Mouse (Mus musculus) midbrain, postnatal 0 days (tissue): ENCODE measurements around the gene Bach1. TPM values are rescaled to one million over a fixed set of nuclear protein-coding genes. Genes with fewer than 3 reads are reported as not detected.

ENCODE experiments used
- ATAC-seq: fragments of 200-750 bp; cut with Nextera tagmentation; 2 replicates; pipeline ENCODE4 v1.8.0; 2017; ENCODE audit warnings: moderate number of reproducible peaks, mild to moderate bottlenecking, moderate TSS enrichment, moderate library complexity; ENCODE audit not compliant: low FRiP score
- DNase-seq: peaks from one replicate; pipeline ENCODE4 v3.0.0-alpha.2; 2015; ENCODE audit warnings: low spot score
- H3K27ac ChIP-seq: fragments of 300-500 bp; sonication (generic); 2 replicates; pipeline ENCODE4 v1.5.1; 2014; ENCODE audit warnings: low read depth, mild to moderate bottlenecking, low read length, mixed read lengths
- H3K27me3 ChIP-seq: fragments of 300-500 bp; sonication (generic); 2 replicates; pipeline ENCODE4 v1.6.1; 2014; ENCODE audit warnings: low read length, control low read depth, mixed read lengths; ENCODE audit not compliant: insufficient read depth
- H3K36me3 ChIP-seq: fragments of 300-500 bp; sonication (generic); 2 replicates; pipeline ENCODE4 v1.6.1; 2014; ENCODE audit warnings: low read length, control low read depth, mixed read lengths; ENCODE audit not compliant: insufficient read depth
- H3K4me1 ChIP-seq: fragments of 300-500 bp; sonication (generic); 2 replicates; pipeline ENCODE4 v1.6.1; 2014; ENCODE audit warnings: mild to moderate bottlenecking, control low read depth, antibody characterized with exemption, low read length, mixed read lengths; ENCODE audit not compliant: insufficient read depth
- H3K4me2 ChIP-seq: fragments of 300-500 bp; sonication (generic); 2 replicates; pipeline ENCODE4 v1.6.1; 2014; ENCODE audit warnings: low read depth, mild to moderate bottlenecking, low read length, mixed read lengths; ENCODE audit not compliant: poor library complexity, severe bottlenecking
- H3K4me3 ChIP-seq: fragments of 300-500 bp; sonication (generic); 2 replicates; pipeline ENCODE4 v1.5.1; 2014; ENCODE audit warnings: low read depth, mild to moderate bottlenecking, low read length, moderate library complexity
- H3K9ac ChIP-seq: fragments of 300-500 bp; sonication (generic); replicated peaks from 2 replicates; pipeline ENCODE4 v1.6.1; 2014; ENCODE audit warnings: mild to moderate bottlenecking, low read length, moderate library complexity, mixed read lengths; ENCODE audit not compliant: poor library complexity, severe bottlenecking
- H3K9me3 ChIP-seq: fragments of 300-500 bp; sonication (generic); 2 replicates; pipeline ENCODE4 v1.6.1; 2016; ENCODE audit warnings: low read length, control low read depth
- CTCF ChIP-seq: IDR thresholded peaks from 2 replicates; pipeline ENCODE4 v1.5.1; 2016; ENCODE audit warnings: antibody characterized with exemption, mild to moderate bottlenecking
- WGBS: fragments of 180-500 bp; shearing (Covaris S2); extraction: QIAGEN DNeasy Blood & Tissue Kit; methylation state at CpG from one replicate; pipeline ENCODE4 v1.1.7; 2014; 5-methylcytosine and 5-hydroxymethylcytosine counted together
- polyA plus RNA-seq: library from polyadenylated mRNA; unstranded; fragments of >200 nt; fragmentation: Nextera tagmentation; extraction: Ambion mirVana; gene quantifications from 2 replicates; pipeline ENCODE4 v1.2.1, GENCODE M21; 2015
- total RNA-seq: library from RNA; depleted of rRNA; stranded (reverse); fragments of >200 nt; gene quantifications from 2 replicates; pipeline ENCODE4 v1.2.3, GENCODE M21; 2014

Bach1 gene
- total and polyA plus RNA-seq, 2 experiments from 2014 or later = 10.3 to 32.9 TPM

- H3K36me3 ChIP-seq = peaks cover 37% of the 10 kb centered on the region
- H3K9me3 ChIP-seq = no peaks in the 10 kb centered on the region
- H3K4me1 ChIP-seq = no peaks in the 10 kb centered on the region
- H3K27me3 ChIP-seq = no peaks in the 10 kb centered on the region
- H3K27ac ChIP-seq = no peak overlapping the region
- 93% methylated on average over 4 of the region's 4 CpGs for WGBS
- no peak overlapping the region for H3K9ac ChIP-seq
- no peak for DNase-seq
- no peak for ATAC-seq
- H3K4me2 ChIP-seq = no peak overlapping the region
- no peak for TF ChIP-seq CTCF
- no peak overlapping the region for H3K4me3 ChIP-seq
Measured at GRCm38 (mm10) chr16:87724826-87725225, 26.1 kb downstream of the Bach1 start.

DNA sequence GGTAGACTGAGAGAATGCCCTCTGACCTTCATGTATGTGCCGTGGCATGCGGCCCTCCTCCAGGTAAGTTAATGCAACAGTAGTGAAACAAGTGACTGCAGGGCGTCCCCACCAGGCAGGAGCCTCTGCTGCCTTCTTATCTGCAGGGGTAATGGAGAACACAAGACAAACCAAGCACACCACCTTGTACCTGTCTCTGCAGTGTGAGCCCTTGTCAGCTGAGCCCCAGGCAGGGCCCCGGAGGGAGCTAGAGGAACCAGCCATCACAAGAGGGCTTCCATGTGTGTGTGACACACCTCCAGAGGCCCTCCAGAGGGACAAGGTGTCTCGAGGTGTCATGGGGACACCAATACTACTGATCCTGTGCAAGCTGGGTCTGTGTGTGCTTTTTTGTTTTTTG lies 26.5 kb downstream of the Bach1 start:
- no peak for TF ChIP-seq CTCF
- peaks cover 40% of the 10 kb centered on the region for H3K36me3 ChIP-seq
- ATAC-seq (no peak), DNase-seq (no peak)
- no peak overlapping the region for H3K27ac ChIP-seq
- no peak overlapping the region for H3K4me2 ChIP-seq
- 93% methylated on average over 5 of the region's 5 CpGs for WGBS
- no peak overlapping the region for H3K9ac ChIP-seq
- no peaks in the 10 kb centered on the region for H3K27me3 ChIP-seq
- no peaks in the 10 kb centered on the region for H3K4me1 ChIP-seq
- H3K9me3 ChIP-seq = no peaks in the 10 kb centered on the region
- no peak overlapping the region for H3K4me3 ChIP-seq

DNA sequence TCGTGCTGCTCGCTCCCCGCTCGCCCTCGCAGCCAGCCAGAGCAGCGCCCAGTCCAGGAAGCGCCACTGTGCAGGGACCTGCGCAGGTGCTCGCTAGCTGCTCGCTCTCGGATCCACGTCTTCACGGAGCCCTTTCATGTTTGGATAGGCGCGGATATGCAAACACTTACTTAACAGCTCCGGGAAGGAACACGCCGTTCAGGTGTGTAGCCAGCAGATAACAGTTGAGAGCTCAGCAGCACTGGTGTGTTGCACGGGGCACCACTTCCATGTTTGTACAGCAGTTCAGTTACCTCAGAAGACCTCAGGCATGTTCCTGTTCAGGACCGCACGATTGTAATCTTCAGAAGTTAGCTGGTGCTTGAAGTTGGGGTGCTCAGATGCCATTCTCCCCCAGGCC lies 27.2 kb downstream of the Bach1 start:
- WGBS = 93% methylated on average over 21 of the region's 21 CpGs
- H3K27ac ChIP-seq = no peak overlapping the region
- H3K4me1 ChIP-seq = no peaks in the 10 kb centered on the region
- no peak overlapping the region for H3K9ac ChIP-seq
- ATAC-seq (no peak), DNase-seq (no peak)
- H3K27me3 ChIP-seq = no peaks in the 10 kb centered on the region
- no peak for TF ChIP-seq CTCF
- no peaks in the 10 kb centered on the region for H3K9me3 ChIP-seq
- H3K4me2 ChIP-seq = no peak overlapping the region
- H3K4me3 ChIP-seq = no peak overlapping the region
- peaks cover 45% of the 10 kb centered on the region for H3K36me3 ChIP-seq

DNA sequence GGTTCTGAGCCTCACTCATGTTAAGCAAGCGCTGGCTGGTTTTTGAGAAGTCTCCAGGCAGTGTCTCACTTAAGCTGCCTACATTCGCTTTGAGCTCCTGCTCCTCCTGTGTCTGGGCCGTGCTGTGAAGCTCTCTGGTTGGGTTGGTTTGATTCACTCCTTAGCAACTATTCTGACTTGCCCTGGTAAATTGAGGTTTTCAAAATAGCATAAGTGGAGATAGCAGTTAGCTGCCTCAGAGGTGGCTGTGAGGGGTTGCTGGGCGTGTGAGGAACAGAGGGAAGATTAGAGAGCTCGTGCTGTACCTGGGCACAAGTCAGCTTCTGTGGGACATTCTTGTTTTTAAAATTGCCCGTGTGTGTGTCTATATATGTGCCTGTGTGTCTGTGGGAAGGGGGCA lies 27.6 kb downstream of the Bach1 start:
- Histone ChIP-seq H3K36me3 (peaks cover 45% of the 10 kb centered on the region), H3K4me2 (no peak overlapping the region)
- 94% methylated on average over 6 of the region's 6 CpGs for WGBS

DNA sequence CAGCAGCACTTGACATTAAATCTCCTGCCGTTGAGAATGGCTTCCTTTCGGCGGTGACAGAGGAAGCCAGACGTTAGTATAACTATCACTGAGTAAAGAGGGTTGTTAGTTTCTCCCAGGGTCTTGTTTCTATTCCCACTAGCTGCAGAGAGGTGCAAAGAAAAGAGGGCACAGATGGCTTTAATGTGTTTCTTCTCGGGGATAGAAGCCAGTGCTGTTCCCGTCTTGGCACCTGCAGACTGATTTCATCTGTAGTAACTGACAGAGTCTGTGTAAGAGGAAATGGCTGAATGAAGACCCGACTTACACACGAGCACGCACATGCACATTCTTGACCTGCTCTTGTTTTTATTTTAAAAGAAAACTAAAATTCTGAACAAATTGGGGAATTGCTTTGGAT lies 28.5 kb downstream of the Bach1 start:
- no peak for TF ChIP-seq CTCF
- no peak overlapping the region for H3K27ac ChIP-seq
- H3K36me3 ChIP-seq = peaks cover 45% of the 10 kb centered on the region
- H3K4me2 ChIP-seq = no peak overlapping the region
- 74% methylated on average over 9 of the region's 9 CpGs for WGBS
- ATAC-seq (no peak), DNase-seq (no peak)
- no peak overlapping the region for H3K9ac ChIP-seq
- no peaks in the 10 kb centered on the region for H3K9me3 ChIP-seq
- H3K4me3 ChIP-seq = no peak overlapping the region
- H3K27me3 ChIP-seq = no peaks in the 10 kb centered on the region
- H3K4me1 ChIP-seq = no peaks in the 10 kb centered on the region

More for the DNA sequence above, 27.6 kb downstream of the Bach1 start:
- H3K9me3 ChIP-seq = no peaks in the 10 kb centered on the region
- H3K27me3 ChIP-seq = no peaks in the 10 kb centered on the region
- ATAC-seq = no peak
- DNase-seq = no peak
- TF ChIP-seq CTCF = no peak
- H3K4me1 ChIP-seq = no peaks in the 10 kb centered on the region
- no peak overlapping the region for H3K4me3 ChIP-seq
- no peak overlapping the region for H3K27ac ChIP-seq
- H3K9ac ChIP-seq = no peak overlapping the region

DNA sequence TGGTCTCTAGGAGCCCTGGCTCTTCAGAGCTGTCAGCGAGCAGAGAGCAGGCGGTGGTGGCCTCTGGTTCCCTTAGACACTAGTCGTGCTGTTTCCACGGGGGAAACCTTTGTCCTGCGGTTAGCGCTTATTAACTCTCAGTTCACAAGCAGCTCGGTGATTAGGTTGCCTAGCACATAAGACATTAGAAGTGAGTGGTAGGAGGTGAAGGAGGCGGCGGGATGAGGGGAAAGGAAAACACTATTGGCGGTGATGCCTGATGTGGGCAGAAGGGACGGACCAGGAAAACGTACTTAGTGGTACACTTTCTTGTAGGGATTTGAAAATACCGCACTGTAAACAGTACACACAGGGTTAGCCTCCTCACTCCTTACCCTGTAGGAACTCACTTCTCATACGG lies 29.2 kb downstream of the Bach1 start:
- WGBS = 68% methylated on average over 14 of the region's 14 CpGs
- Histone ChIP-seq H3K36me3 (peaks cover 43% of the 10 kb centered on the region), H3K4me3 (no peak overlapping the region), H3K9ac (no peak overlapping the region), H3K4me1 (no peaks in the 10 kb centered on the region), H3K9me3 (no peaks in the 10 kb centered on the region), H3K27me3 (no peaks in the 10 kb centered on the region), H3K27ac (no peak overlapping the region), H3K4me2 (no peak overlapping the region)
- ATAC-seq (no peak), DNase-seq (no peak)
- no peak for TF ChIP-seq CTCF
